Mouse (Mus musculus) monocyte, adult 2 months (primary cell): ENCODE data around the gene Auts2.

Experiments
- DNase-seq, 2 experiments: peaks; one replicate each; pipeline ENCODE4 v3.0.0; 2022; ENCODE audit warnings: low spot score in 2 of 2, low read depth in 1 of 2

Gene Auts2

GRCm38 (mm10) chr5:132200595-132200994, 342.5 kb downstream of the Auts2 start:
- DNase-seq = no peak

GRCm38 (mm10) chr5:132195048-132195533, 348.1 kb downstream of the Auts2 start:
- no peak for DNase-seq

- DNase-seq = no peak
These were observed 353.0 kb downstream of the Auts2 start for GRCm38 (mm10) chr5:132190190-132190589.

GRCm38 (mm10) chr5:132186659-132187058, 356.5 kb downstream of the Auts2 start:
- no peak for DNase-seq

GRCm38 (mm10) chr5:132186221-132186620, 356.9 kb downstream of the Auts2 start:
- no peak for DNase-seq

- no peak for DNase-seq
These were observed 358.6 kb downstream of the Auts2 start for GRCm38 (mm10) chr5:132184395-132185095.

- no peak for DNase-seq
These were observed 361.1 kb downstream of the Auts2 start for GRCm38 (mm10) chr5:132182077-132182476.

GRCm38 (mm10) chr5:132170010-132170409, 373.1 kb downstream of the Auts2 start:
- DNase-seq = no peak

- DNase-seq = no peak
These were observed 374.3 kb downstream of the Auts2 start for GRCm38 (mm10) chr5:132168805-132169204.

- no peak for DNase-seq
These were observed 374.9 kb downstream of the Auts2 start for GRCm38 (mm10) chr5:132168224-132168623.

- no peak for DNase-seq
These were observed 376.6 kb downstream of the Auts2 start for GRCm38 (mm10) chr5:132166559-132166958.

GRCm38 (mm10) chr5:132163960-132164359, 379.2 kb downstream of the Auts2 start:
- DNase-seq = no peak

GRCm38 (mm10) chr5:132162206-132162533, 381.0 kb downstream of the Auts2 start:
- DNase-seq = no peak

- DNase-seq = no peak
These were observed 381.6 kb downstream of the Auts2 start for GRCm38 (mm10) chr5:132161338-132162205.

- DNase-seq = no peak
These were observed 399.0 kb downstream of the Auts2 start for GRCm38 (mm10) chr5:132144181-132144580.

GRCm38 (mm10) chr5:132140816-132141215, 402.3 kb downstream of the Auts2 start:
- no peak for DNase-seq

GRCm38 (mm10) chr5:132135941-132136663, 407.0 kb downstream of the Auts2 start:
- DNase-seq = no peak

GRCm38 (mm10) chr5:132131948-132132347, 411.2 kb downstream of the Auts2 start:
- DNase-seq = no peak

GRCm38 (mm10) chr5:132130577-132130976, 412.6 kb downstream of the Auts2 start:
- DNase-seq = no peak

- DNase-seq = no peak
These were observed 416.5 kb downstream of the Auts2 start for GRCm38 (mm10) chr5:132126626-132127025.

- DNase-seq = no peak
These were observed 427.5 kb downstream of the Auts2 start for GRCm38 (mm10) chr5:132115631-132116030.
